Mouse (Mus musculus) layer of hippocampus, adult 2 months (tissue): ENCODE results near the gene Hmgcl. TPM values are rescaled to one million over a fixed set of nuclear protein-coding genes. Genes with fewer than 3 reads are reported as not detected.
"Not testable (repeated sequence)": the region's sequence is repeated elsewhere in the genome, so short reads cannot be mapped to it uniquely, and the experiment has no call there.

Experiments used
- DNase-seq, 2 experiments: peaks; one replicate each; pipeline ENCODE4 v3.0.0; 2022; ENCODE audit warnings: low spot score in 2 of 2
- H3K27ac ChIP-seq: fragments of 200-600 bp; 2 replicates; pipeline ENCODE4 v1.8.1; 2022
- H3K4me3 ChIP-seq: fragments of 200-600 bp; 2 replicates; pipeline ENCODE4 v1.8.1; 2022; ENCODE audit warnings: mild to moderate bottlenecking
- CTCF ChIP-seq: fragments of 200-600 bp; conservative IDR thresholded peaks from 2 replicates; pipeline ENCODE4 v1.8.1; 2022; ENCODE audit warnings: antibody characterized with exemption, mild to moderate bottlenecking, moderate library complexity
- total RNA-seq, 2 experiments: library from RNA; stranded (reverse); gene quantifications; 2 replicates each; pipeline ENCODE4 v1.2.3; 2021

Hmgcl gene
- total RNA-seq, 2 experiments from 2014 or later: 35.2 to 36.1 TPM

DNA sequence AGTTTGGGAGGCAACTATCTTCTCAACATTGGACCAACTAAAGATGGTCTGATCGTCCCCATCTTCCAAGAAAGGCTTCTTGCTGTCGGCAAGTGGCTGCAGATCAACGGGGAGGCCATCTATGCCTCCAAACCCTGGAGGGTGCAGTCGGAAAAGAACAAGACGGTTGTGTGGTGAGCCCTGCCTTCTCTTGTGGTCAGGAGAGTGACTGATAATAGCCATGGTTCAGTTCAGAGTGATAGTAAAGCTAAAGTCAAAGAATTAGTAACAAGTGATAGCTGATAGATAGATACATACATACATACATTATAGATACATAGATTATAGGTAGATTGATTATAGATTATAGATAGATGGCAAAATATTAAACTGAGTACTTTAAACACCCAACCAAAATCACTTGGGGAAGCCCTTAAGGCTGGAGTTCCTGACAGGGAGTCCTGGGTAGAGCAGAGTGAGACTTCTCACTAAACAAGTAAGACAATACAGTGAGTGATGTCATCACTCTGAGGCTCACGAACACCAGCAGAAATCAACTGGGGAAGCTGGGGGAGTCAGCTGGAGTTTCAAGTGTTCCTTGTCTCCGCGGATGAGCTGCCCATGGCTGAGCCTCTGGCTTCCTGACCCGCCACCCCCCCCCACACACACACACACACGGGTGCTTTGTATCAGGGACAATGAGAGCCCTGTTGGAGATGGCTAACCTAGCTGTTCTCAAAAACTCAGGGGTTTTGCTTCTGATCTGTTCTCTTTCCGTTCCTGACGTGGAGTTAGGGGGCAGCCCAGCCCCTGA, 11.3 kb upstream of the Hmgcl start:
- Histone ChIP-seq H3K27ac (peak overlapping the region; percentile 62; the same call in 1 of the 2 replicates), H3K4me3 (no peak overlapping the region)
- no peak for DNase-seq
- TF ChIP-seq CTCF: no peak

DNA sequence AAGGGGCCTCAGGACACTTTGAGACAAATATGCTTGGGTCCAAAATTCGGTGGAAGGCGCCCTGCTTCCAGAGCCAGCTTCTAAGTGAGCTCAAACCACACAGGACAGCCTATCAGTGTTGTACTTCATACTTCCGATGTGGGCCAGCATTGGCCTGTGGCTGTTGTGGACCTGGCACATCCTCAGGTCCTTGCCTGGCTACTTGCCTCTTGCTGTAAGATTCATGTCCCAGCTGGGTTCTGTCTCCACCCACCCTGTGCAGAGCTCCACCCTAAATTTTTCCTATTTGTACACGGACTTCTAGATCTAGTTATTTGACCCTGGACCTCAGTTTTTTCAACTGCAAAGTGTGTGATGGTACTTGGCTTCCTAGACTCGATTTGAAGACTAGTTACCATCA, 10.7 kb upstream of the Hmgcl start:
- DNase-seq: no peak
- Histone ChIP-seq H3K4me3 (no peak overlapping the region), H3K27ac (peak overlapping the region; percentile 62; the same call in 1 of the 2 replicates)
- no peak for TF ChIP-seq CTCF

DNA sequence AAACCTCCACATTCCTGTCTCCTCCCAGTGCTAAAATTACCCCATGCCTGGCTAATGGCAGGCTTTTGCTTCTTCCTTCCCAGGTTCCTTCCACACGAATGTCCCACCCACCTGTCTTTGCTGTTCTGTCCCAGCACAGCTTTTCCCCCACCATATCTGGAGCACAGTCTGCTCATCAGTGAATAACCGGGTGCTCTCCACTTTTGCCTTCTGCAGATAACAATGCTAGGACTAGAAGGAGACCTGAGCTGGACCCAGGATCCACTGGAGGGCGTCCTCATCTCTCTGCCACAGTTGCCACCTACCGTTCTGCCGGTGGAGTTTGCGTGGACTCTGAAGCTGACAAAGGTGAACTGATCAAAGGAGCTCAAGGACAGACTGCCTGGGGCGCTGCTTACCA, 7.4 kb upstream of the Hmgcl start:
- Histone ChIP-seq H3K27ac (no peak overlapping the region), H3K4me3 (no peak overlapping the region)

DNA sequence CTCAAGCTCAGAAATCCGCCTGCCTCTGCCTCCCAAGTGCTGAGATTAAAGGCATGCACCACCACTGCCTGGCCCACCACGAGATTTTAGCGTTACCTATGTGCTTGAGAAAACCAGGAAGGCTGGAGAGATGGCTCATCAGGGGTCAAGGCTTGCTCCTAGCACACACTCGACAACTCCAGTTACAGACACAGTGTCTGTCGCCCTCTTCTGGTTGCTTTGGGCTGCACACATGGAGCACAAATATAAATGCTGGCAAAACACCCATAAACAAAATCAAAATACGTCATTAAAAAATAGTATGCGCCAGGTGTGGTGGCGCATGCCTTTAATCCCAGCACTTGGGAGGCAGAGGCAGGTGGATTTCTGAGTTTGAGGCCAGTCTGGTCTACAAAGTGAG, 5.2 kb upstream of the Hmgcl start:
- H3K27ac ChIP-seq, H3K4me3 ChIP-seq, DNase-seq: not testable (repeated sequence)
- TF ChIP-seq CTCF: peak; percentile 63

More for the DNA sequence above, 7.4 kb upstream of the Hmgcl start:
- no peak for TF ChIP-seq CTCF
- no peak for DNase-seq

DNA sequence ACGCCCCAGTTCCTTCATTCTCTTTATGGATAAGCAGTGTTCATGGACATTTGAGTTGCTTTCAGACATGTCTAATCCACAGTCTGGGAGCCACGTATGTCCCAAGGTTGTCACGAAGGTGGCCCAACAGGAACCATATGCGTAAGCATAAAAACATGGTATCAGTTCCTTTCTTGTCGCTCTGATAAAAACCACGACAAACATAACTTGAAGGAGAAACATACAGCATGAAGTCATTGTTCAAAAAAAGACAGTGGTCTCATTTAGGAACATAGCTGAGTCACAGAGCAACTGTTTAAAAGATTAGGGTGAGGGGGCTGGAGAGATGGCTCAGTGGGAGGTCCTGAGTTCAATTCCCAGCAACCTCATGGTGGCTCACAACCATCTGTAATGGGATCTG, 4.1 kb upstream of the Hmgcl start:
- TF ChIP-seq CTCF: no peak
- no peak overlapping the region for H3K27ac ChIP-seq
- H3K4me3 ChIP-seq: no peak overlapping the region
- DNase-seq: no peak

DNA sequence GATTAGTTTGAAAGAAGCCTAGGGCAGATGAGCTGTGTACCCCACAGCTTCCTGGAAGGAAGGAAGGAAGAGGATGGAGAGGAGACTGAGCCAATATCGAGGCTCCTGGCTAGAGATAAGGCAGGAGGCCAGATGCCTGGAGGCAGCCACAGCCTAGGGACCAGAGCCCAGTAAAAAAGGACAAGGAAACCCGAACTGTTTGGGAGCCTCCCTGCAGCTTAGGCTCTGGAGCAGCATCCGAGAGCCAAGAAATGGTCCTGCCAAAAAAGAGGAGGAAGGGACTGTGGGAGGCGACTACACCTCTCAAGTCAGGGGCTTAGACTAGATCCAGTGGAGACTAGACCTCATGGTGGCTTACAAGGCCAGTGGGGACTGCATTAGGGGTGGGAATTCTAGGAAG, 2.9 kb upstream of the Hmgcl start:
- H3K27ac ChIP-seq: no peak overlapping the region
- no peak for TF ChIP-seq CTCF
- H3K4me3 ChIP-seq: no peak overlapping the region
- no peak for DNase-seq

DNA sequence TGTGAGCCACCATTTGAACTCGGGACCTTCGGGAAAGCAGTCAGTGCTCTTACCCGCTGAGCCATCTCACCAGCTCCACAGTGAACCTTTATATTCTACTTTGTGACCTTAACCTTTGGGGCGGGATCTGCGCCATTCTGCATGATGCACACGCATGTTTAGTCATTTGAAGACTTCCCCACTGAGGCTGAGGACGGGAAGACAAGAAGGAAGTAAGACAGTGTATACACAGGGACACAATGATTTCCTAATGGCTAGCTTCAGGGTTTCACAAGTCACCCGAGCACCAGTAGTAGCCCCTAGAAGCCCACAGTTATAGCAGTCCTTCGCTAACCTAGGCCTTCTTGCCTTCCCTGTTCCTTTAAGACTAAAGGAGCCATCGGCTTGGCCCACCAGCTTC, 542 bp upstream of the Hmgcl start:
- peak overlapping the region; percentile 89 for H3K27ac ChIP-seq
- DNase-seq: no peak
- H3K4me3 ChIP-seq: peak overlapping the region; percentile 98; the same call in 1 of the 2 replicates
- no peak for TF ChIP-seq CTCF

DNA sequence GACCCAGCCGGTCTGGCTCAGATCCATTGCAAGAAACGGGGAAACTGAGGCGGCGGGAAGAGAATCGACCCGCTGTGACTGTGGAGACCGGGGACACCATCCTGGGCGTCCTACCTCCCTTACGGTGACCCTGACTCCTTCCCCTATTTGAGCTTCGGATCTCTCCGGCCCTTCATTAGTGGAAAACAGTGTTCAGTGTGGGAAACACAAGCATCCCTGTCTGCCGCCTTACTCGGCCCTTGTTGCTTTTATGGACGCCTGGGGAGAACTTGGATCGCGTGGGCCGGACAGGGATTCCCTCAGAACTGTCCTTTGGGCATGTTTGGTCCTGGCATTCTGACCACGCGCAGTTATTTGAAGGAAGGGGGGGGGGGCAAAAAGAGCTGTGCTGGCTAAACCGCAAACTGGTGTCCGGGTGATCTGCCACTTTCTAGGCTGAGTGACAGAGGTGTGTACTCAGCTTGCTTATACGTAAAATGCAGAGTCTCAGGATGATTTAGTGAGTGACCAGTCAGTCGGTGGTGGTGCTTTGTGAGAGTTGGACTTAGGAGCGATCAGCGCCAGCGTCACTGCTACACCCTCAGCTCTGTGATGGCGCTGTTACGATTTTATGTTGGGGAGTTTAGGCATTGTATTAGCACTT, 532 bp downstream of the Hmgcl start:
- DNase-seq: no peak
- H3K4me3 ChIP-seq: peak overlapping the region; percentile 98
- H3K27ac ChIP-seq: peak overlapping the region; percentile 89
- TF ChIP-seq CTCF: no peak

DNA sequence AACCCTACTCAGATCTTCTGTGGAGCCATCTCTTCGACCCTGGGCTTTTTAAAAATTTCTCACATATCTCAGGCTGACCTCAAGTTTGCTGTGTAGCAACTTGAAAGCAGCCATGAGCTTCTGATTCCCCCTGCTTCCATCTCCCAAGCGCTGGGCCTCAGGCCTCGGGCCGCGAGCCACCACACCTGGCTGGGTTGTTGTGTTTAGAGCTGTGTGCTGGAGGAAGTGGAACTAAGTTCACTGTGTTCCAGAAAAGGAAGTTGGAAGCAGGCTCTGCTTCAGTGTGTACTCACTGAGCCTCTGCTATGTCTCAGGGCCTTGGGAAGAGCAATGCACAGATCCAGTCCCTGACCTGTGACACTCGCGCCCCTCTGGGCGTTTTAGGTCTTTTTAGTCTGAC, 1.9 kb downstream of the Hmgcl start:
- Histone ChIP-seq H3K4me3 (no peak overlapping the region), H3K27ac (no peak overlapping the region; the same call in 1 of the 2 replicates)
- no peak for TF ChIP-seq CTCF
- no peak for DNase-seq

DNA sequence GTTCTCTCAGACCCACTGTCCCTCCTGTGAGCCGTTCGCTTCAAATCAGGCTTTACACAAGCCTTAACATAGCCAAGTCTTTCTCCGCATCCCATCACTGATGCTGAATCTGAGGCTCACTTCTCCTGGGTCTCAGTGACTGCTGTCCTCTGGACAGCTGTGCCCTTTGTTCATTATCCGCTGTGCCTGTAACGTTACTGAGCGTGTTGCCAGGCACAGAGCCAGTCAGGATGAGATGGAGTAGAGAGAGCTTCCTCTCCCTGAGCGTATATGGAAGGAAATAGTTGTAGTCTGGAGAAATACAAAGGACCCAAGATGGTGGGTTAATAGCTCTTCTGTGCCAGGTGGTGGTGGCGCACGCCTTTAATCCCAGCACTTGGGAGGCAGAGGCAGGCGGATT, 3.2 kb downstream of the Hmgcl start:
- H3K4me3 ChIP-seq: no peak overlapping the region; the same call in 1 of the 2 replicates

DNA sequence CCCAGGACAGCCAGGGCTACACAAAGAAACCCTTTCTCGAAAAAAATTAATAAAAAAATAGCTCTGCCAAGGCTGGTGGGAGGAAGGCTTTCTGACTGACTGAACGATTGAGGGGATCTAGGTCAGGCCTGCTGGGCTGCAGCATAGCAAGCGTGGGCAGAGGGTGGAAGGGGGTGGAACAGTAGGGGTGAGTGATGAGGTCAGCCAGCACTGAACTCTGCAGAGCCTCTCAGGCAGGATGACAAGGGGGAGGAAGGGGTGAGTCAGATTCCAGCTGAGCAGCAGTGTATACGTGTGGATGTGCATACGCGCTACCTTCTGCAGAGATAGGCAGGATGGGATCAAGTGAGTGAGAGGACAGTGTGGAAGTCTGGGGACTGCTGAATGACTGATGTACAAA, 3.7 kb downstream of the Hmgcl start:
- Histone ChIP-seq H3K27ac (peak overlapping the region; percentile 64), H3K4me3 (no peak overlapping the region)
- DNase-seq: no peak
- TF ChIP-seq CTCF: no peak

More for the DNA sequence above, 3.2 kb downstream of the Hmgcl start:
- no peak for DNase-seq
- no peak for TF ChIP-seq CTCF
- H3K27ac ChIP-seq: peak overlapping the region; percentile 64; the same call in 1 of the 2 replicates

DNA sequence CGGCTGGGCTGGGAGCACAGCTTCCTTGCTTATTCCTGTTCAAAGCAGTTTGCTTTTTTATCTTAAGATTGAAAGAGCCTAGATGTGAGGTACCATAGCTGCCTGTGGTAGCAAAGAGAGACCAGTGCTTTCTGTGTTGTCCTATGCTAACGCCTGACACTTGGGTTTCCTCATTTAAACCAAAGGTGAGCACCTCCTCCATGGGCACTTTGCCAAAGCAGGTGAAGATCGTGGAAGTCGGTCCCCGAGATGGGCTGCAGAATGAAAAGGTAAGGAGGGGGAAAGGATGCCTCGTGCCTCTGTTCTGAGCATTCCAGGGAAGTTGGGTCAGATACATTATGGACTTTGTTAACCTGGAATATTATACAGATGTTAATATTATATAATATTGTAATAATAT, 4.1 kb downstream of the Hmgcl start:
- no peak for DNase-seq
- no peak for TF ChIP-seq CTCF
- peak overlapping the region; percentile 64 for H3K27ac ChIP-seq
- no peak overlapping the region for H3K4me3 ChIP-seq

DNA sequence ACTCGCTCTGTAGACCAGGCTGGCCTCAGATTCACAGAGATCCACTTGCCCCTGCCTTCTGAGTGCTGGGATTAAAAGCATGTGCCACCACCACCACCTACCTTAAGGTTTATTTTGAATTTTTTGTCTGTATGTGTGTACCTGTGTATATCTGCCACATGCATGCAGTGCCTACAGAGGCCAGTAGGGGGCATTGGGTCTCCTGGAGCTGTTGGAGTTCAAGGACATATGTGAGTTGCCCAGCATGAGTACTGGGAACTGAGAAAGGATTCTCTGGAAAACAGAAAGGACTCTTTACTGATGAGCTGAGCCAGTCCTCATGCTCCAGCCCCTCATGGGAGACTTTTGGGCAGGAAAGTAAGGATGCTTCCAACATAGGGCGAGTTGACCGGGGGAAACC, 5.3 kb downstream of the Hmgcl start:
- H3K4me3 ChIP-seq: no peak overlapping the region
- TF ChIP-seq CTCF: peak; percentile 61
- DNase-seq: no peak
- no peak overlapping the region for H3K27ac ChIP-seq

DNA sequence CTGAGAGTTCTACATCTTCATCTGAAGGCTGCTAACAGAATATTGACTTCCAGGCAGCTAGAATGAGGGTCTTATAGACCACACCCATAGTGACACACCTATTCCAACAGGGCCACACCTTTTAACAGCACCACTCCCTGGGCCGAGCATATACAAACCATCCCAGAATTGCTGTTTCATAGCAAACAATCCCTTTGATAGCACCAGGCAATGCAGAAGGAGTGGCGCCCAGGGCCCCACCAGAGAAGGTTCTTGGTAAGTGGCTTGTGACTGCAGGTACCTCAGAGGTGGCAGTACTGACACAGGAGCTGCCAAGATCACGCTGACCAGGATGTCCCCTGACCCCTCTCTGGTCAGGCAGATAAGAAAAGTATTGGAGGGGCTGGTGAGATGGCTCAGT, 6.9 kb downstream of the Hmgcl start:
- no peak overlapping the region for H3K27ac ChIP-seq
- no peak for TF ChIP-seq CTCF
- DNase-seq: no peak
- H3K4me3 ChIP-seq: no peak overlapping the region
